Mouse (Mus musculus) bone marrow macrophage, adult 2 months (primary cell): ENCODE results near the gene Exosc5.

Source experiments
- CTCF ChIP-seq: IDR thresholded peaks from 2 replicates; pipeline ENCODE4 v1.5.1; 2012; ENCODE audit warnings: low read depth, mild to moderate bottlenecking, low read length, moderate library complexity
- POLR2A ChIP-seq: IDR thresholded peaks from 2 replicates; pipeline ENCODE4 v1.6.1; 2012; ENCODE audit warnings: mild to moderate bottlenecking, low read depth, low read length, borderline replicate concordance

DNA sequence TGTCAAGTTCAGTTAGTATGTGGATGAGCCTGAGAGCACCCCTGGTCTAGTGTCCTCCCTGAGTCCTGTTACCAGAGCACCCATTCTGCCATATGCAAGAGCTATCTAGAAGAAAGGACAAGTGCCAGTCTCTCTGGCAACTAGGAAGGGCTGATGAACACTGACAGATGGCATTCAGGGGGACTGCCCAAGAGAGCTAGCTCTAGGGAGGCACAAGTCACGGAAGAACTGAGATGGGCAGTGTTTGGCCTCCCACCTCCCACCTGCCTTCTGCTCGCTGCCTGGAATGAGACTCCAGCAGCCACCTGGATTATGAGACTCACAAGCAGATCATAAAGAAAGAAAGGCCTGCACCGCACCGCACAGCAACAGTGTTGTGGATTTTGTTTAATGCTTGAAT, 19.2 kb upstream of the Exosc5 start:
- TF ChIP-seq POLR2A (no peak), CTCF (no peak)
